Mouse (Mus musculus): ENCODE measurements at regions not wholly inside any gene's neighbourhood (a gene's known extent, or its start where the extent isn't known, plus 50 kb on each side); places are given as distances from the start of the nearest gene placed in this dataset.

GRCm38 (mm10) chr10:56587205-56587604 lies 210.1 kb downstream of the Gja1 start:
- in situ Hi-C loops (cut with MboI, MseI) = no loop called here

GRCm38 (mm10) chr10:56597382-56597781 lies 220.3 kb downstream of the Gja1 start:
- in situ Hi-C loops (cut with MboI, MseI) = no loop called here

- in situ Hi-C loops (cut with MboI, MseI) = no loop called here
These were observed 221.1 kb downstream of the Gja1 start for GRCm38 (mm10) chr10:56598191-56598590.

- in situ Hi-C loops (cut with MboI, MseI) = no loop called here
These were observed 222.8 kb downstream of the Gja1 start for GRCm38 (mm10) chr10:56599923-56600322.

- in situ Hi-C loops (cut with MboI, MseI) = no loop called here
These were observed 234.6 kb downstream of the Gja1 start for GRCm38 (mm10) chr10:56611564-56612288.

- in situ Hi-C loops (cut with MboI, MseI) = no loop called here
These were observed 265.5 kb downstream of the Gja1 start for GRCm38 (mm10) chr10:56642656-56643055.

GRCm38 (mm10) chr10:56643376-56644135 lies 266.4 kb downstream of the Gja1 start:
- in situ Hi-C loops (cut with MboI, MseI) = no loop called here

GRCm38 (mm10) chr10:56660501-56660900 lies 283.4 kb downstream of the Gja1 start:
- in situ Hi-C loops (cut with MboI, MseI) = no loop called here

GRCm38 (mm10) chr10:56673919-56674318 lies 296.8 kb downstream of the Gja1 start:
- in situ Hi-C loops (cut with MboI, MseI) = no loop called here

- in situ Hi-C loops (cut with MboI, MseI) = no loop called here
These were observed 305.8 kb downstream of the Gja1 start for GRCm38 (mm10) chr10:56682901-56683300.

- in situ Hi-C loops (cut with MboI, MseI) = no loop called here
These were observed 308.6 kb downstream of the Gja1 start for GRCm38 (mm10) chr10:56685655-56686250.

- in situ Hi-C loops (cut with MboI, MseI) = no loop called here
These were observed 314.3 kb downstream of the Gja1 start for GRCm38 (mm10) chr10:56691467-56691866.

- in situ Hi-C loops (cut with MboI, MseI) = no loop called here
These were observed 318.0 kb downstream of the Gja1 start for GRCm38 (mm10) chr10:56695100-56695499.

GRCm38 (mm10) chr10:56700126-56700525 lies 323.0 kb downstream of the Gja1 start:
- in situ Hi-C loops (cut with MboI, MseI) = no loop called here

GRCm38 (mm10) chr10:56708411-56708810 lies 331.3 kb downstream of the Gja1 start:
- in situ Hi-C loops (cut with MboI, MseI) = no loop called here

- in situ Hi-C loops (cut with MboI, MseI) = no loop called here
These were observed 331.8 kb downstream of the Gja1 start for GRCm38 (mm10) chr10:56708886-56709285.

GRCm38 (mm10) chr10:56712611-56713105 lies 335.5 kb downstream of the Gja1 start:
- in situ Hi-C loops (cut with MboI, MseI) = no loop called here

- in situ Hi-C loops (cut with MboI, MseI) = no loop called here
These were observed 359.9 kb downstream of the Gja1 start for GRCm38 (mm10) chr10:56737073-56737472.

GRCm38 (mm10) chr10:56739621-56740020 lies 362.5 kb downstream of the Gja1 start:
- in situ Hi-C loops (cut with MboI, MseI) = no loop called here

GRCm38 (mm10) chr10:56752134-56752533 lies 375.0 kb downstream of the Gja1 start:
- in situ Hi-C loops (cut with MboI, MseI) = no loop called here

GRCm38 (mm10) chr10:56753576-56753975 lies 376.4 kb downstream of the Gja1 start:
- in situ Hi-C loops (cut with MboI, MseI) = no loop called here

GRCm38 (mm10) chr10:56754546-56755175 lies 377.5 kb downstream of the Gja1 start:
- in situ Hi-C loops (cut with MboI, MseI) = no loop called here

All from T-helper 2 cell (primary cell).